Mouse (Mus musculus) CH12.LX (cell line): ENCODE measurements around the gene Wdr90.

Source experiments
- CHD1 ChIP-seq: IDR thresholded peaks from 2 replicates; pipeline ENCODE4 v1.6.1; 2012; ENCODE audit warnings: low read depth, low read length, improper control_type of control experiment, inconsistent platforms
- CTCF ChIP-seq, 2 experiments: IDR thresholded peaks in 1 of 2; conservative IDR thresholded peaks in 1 of 2; 2 replicates each; pipeline ENCODE4 v1.5.1; 2011 to 2012; ENCODE audit warnings: low read depth in 2 of 2, low read length in 2 of 2, improper control_type of control experiment in 1 of 2, inconsistent platforms in 1 of 2, mild to moderate bottlenecking in 1 of 2, moderate library complexity in 1 of 2
- MAX ChIP-seq: IDR thresholded peaks from 2 replicates; pipeline ENCODE4 v1.6.1; 2011; ENCODE audit warnings: low read length, improper control_type of control experiment
- MAZ ChIP-seq: IDR thresholded peaks from 2 replicates; pipeline ENCODE4 v1.6.1; 2012; ENCODE audit warnings: low read depth, mild to moderate bottlenecking, inconsistent platforms, low read length, improper control_type of control experiment, moderate library complexity
- MXI1 ChIP-seq: IDR thresholded peaks from 2 replicates; pipeline ENCODE4 v1.6.1; 2011; ENCODE audit warnings: mild to moderate bottlenecking, low read depth, low read length, improper control_type of control experiment
- NRF1 ChIP-seq: IDR thresholded peaks from 2 replicates; pipeline ENCODE4 v1.6.1; 2014; ENCODE audit warnings: low read depth, mild to moderate bottlenecking, inconsistent platforms, low read length, improper control_type of control experiment, moderate library complexity
- POLR2A ChIP-seq: IDR thresholded peaks from 2 replicates; pipeline ENCODE4 v1.6.1; 2011; ENCODE audit warnings: low read depth, mild to moderate bottlenecking, improper control_type of control experiment, low read length
- POLR2AphosphoS2 ChIP-seq: IDR thresholded peaks from 2 replicates; pipeline ENCODE4 v1.6.1; 2011; ENCODE audit warnings: low read depth, low read length, improper control_type of control experiment
- TCF12 ChIP-seq: IDR thresholded peaks from 2 replicates; pipeline ENCODE4 v1.6.1; 2014; ENCODE audit warnings: low read depth, mild to moderate bottlenecking, inconsistent platforms, low read length, improper control_type of control experiment
- USF1 ChIP-seq: IDR thresholded peaks from 2 replicates; pipeline ENCODE4 v1.6.1; 2014; ENCODE audit warnings: low read depth, mild to moderate bottlenecking, inconsistent platforms, low read length, improper control_type of control experiment
- ZKSCAN1 ChIP-seq: IDR thresholded peaks from 2 replicates; pipeline ENCODE4 v1.6.1; 2012; ENCODE audit warnings: low read depth, inconsistent platforms, low read length, improper control_type of control experiment, borderline replicate concordance

DNA sequence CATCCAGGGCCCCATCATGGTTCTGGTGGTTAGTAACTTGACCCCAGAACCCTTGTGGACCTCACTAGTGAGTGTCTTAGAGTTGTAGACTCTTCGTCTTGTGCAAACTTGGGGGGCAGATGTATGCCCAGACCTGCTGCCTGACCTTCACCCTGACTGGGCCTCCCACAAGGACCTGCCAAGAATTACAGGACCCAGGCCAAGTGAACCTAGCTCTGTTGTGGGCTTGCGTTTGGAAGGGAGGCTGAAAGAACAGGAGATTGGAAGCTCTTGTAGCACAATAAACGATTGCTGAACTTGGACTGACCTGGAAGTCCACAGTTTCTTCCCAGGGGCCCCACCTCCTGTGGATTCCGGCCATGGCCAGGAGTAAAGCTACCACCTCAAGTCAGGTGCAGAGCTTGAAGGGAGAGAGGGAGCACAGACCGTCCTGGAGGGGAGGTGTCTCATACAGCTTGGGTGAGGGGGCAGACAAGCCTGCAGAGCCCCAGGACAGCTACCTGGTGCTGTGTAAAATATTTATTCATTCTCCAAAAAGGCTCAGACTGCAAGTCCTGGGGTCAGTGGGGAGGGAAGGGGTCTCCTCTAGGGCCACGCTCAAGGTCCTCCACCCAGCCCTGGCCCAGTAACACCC, 27.2 kb downstream of the Wdr90 start:
- TF ChIP-seq MAZ (no peak), CTCF (conservative IDR thresholded peaks at IDR 0.05 in 1 of 2, IDR thresholded peaks at IDR 0.05 in 1 of 2; ENCODE audit: low read depth in 2 of 2, low read length in 2 of 2) (no peak), MXI1 (no peak), POLR2A (no peak), TCF12 (no peak), NRF1 (no peak), CHD1 (no peak), USF1 (no peak), MAX (no peak), ZKSCAN1 (no peak), POLR2AphosphoS2 (no peak)
